Mouse (Mus musculus) embryonic fibroblast, embryonic 13.5 days (primary cell): ENCODE results near the gene Gramd1b.

ENCODE experiments used
- CTCF ChIP-seq: IDR thresholded peaks from 2 replicates; pipeline ENCODE4 v1.5.1; 2011; ENCODE audit warnings: mild to moderate bottlenecking, control low read depth, low read length, moderate library complexity, borderline replicate concordance; ENCODE audit not compliant: insufficient read depth
- POLR2A ChIP-seq: IDR thresholded peaks from 2 replicates; pipeline ENCODE4 v1.6.1; 2011; ENCODE audit warnings: low read depth, mild to moderate bottlenecking, control low read depth, low read length, moderate library complexity

DNA sequence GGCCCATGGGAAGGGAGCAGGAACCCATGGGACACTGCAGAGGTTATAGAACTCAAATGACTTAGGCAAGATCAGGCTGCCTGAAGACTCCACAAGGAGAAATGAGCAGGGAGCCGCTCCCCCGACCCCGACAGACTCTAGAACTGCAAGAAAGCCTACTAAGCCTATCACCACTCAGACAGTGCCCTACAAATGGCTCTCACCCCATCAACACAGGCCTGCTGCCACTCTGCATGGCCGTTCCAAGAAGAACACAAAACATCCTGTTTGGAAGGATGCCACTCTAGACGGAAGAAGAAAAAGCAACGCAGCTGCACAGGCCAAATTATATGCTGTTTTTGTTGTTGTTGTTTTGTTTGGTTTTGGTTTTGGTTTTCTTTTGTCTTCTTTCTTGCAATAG, 86.2 kb downstream of the Gramd1b start:
- no peak for TF ChIP-seq POLR2A
- TF ChIP-seq CTCF = no peak
